Mouse (Mus musculus) G1E-ER4 (cell line): ENCODE data around the gene C1qa. TPM values are rescaled to one million over a fixed set of nuclear protein-coding genes. Genes with fewer than 3 reads are reported as not detected.

Experiments
- GATA1 ChIP-seq: IDR thresholded peaks from one replicate; pipeline ENCODE4 v1.8.0; 2012; ENCODE audit warnings: low read length, inconsistent platforms
- polyA plus RNA-seq: library from polyadenylated mRNA; stranded (reverse); fragments of >175 nt; gene quantifications from 2 replicates; pipeline ENCODE4 v1.2.3, GENCODE M21; 2012

C1qa gene
- polyA plus RNA-seq, 1 experiment, result not detected

- no peak for TF ChIP-seq GATA1
Measured at GRCm38 (mm10) chr4:136847166-136847565, 51.4 kb downstream of the C1qa start.

Other genes with a start within 250 kb of the C1qa start
- gene Ephb2, start 62.8 kb downstream of the C1qa start, polyA plus RNA-seq, result 0.03 TPM in 1 of 2 replicates, not detected in the other
- gene C1qb, start 12.6 kb downstream of the C1qa start, polyA plus RNA-seq, result not detected in 2 replicates
- gene C1qc, start 5.7 kb downstream of the C1qa start, polyA plus RNA-seq, result not detected in 2 replicates
- gene Epha8, start 58.0 kb upstream of the C1qa start, polyA plus RNA-seq, result 0.02 TPM in 2 replicates
- gene Zbtb40, start 150.0 kb upstream of the C1qa start, polyA plus RNA-seq, result 10.4 and 18.9 TPM in 2 replicates